Mouse (Mus musculus) limb, embryonic 15.5 days (tissue): Measurements from ENCODE around the gene Mrps6. TPM values are rescaled to one million over a fixed set of nuclear protein-coding genes. Genes with fewer than 3 reads are reported as not detected.

Source experiments
- ATAC-seq: fragments of 200-750 bp; cut with Nextera tagmentation; 2 replicates; pipeline ENCODE4 v1.8.0; 2017; ENCODE audit warnings: low read depth, moderate TSS enrichment; ENCODE audit not compliant: insufficient number of reproducible peaks, low FRiP score, low TSS enrichment
- H3K27ac ChIP-seq: fragments of 300-500 bp; sonication (generic); 2 replicates; pipeline ENCODE4 v1.5.1; 2015; ENCODE audit warnings: moderate library complexity, mild to moderate bottlenecking, inconsistent platforms
- H3K27me3 ChIP-seq: fragments of 300-500 bp; sonication (generic); 2 replicates; pipeline ENCODE4 v1.6.1; 2015; ENCODE audit warnings: inconsistent platforms
- H3K36me3 ChIP-seq: fragments of 300-500 bp; sonication (generic); 2 replicates; pipeline ENCODE4 v1.6.1; 2015; ENCODE audit warnings: inconsistent platforms
- H3K4me1 ChIP-seq: fragments of 300-500 bp; sonication (generic); 2 replicates; pipeline ENCODE4 v1.6.1; 2015; ENCODE audit warnings: inconsistent platforms
- H3K4me2 ChIP-seq: fragments of 300-500 bp; sonication (generic); 2 replicates; pipeline ENCODE4 v1.6.1; 2015; ENCODE audit warnings: mild to moderate bottlenecking, inconsistent platforms
- H3K4me3 ChIP-seq: fragments of 300-500 bp; sonication (generic); 2 replicates; pipeline ENCODE4 v1.5.1; 2015; ENCODE audit warnings: mild to moderate bottlenecking, inconsistent platforms
- H3K9ac ChIP-seq: fragments of 300-500 bp; sonication (generic); 2 replicates; pipeline ENCODE4 v1.6.1; 2015; ENCODE audit warnings: inconsistent platforms
- H3K9me3 ChIP-seq: fragments of 300-500 bp; sonication (generic); 2 replicates; pipeline ENCODE4 v1.6.1; 2016; ENCODE audit warnings: inconsistent platforms
- WGBS: fragments of 180-500 bp; shearing (Covaris S2); methylation state at CpG from one replicate; pipeline ENCODE4 v1.1.7; 2015; 5-methylcytosine and 5-hydroxymethylcytosine counted together
- polyA plus RNA-seq: library from polyadenylated mRNA; unstranded; fragments of >200 nt; fragmentation: Nextera tagmentation; extraction: Ambion mirVana; gene quantifications from 2 replicates; pipeline ENCODE4 v1.2.1, GENCODE M21; 2015

Mrps6 gene
- 82.0 and 93.0 TPM in 2 replicates for polyA plus RNA-seq

DNA sequence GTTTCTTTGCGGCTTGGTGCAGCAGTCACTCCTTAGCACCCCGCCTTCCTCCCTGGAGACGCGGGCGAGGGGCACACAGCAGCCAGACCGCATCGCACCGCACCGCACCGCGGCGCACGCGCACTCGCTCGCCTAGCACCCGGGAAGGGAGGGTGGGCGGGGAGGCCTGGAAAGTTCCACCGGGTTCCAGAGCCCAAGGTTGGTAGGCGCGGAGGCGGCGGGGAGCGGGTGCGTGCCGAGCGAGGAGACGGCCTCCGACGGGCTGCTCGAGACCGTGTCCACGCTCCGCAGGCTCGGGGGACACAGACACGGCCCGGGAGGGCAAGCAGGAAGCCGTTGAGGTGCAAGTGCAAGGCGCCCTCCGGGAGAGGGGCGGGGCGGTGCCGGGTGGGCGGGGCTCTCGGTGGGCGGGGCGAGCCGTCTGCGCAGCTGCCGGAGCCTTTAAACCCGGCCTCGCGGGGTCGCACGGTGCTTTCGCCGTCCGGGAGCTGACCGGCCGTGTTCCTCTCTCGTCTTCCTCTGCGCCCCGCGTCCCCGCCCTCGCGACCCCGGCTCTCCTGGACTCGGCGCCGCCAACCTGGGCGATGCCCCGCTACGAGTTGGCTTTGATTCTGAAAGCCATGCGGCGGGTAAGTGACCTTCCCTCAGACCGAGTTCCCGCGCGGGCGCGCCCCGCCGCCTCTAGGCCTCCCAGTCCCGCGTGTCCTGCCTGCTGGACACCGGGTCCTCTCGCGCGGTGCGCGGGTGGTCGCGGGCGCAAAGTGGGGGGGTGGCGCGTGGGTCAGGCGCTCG is at the start of gene Mrps6, which contains the start of the genes Gm49711 and Slc5a3:
TSS of gene Mrps6 (plus strand) at position 419 of the 792 bp plus-strand sequence.
TSS of gene Gm49711 (plus strand) at position 465 of the 792 bp plus-strand sequence.
TSS of gene Slc5a3 (plus strand) at position 471 of the 792 bp plus-strand sequence.
- Histone ChIP-seq H3K27ac (peak within 1 kb of the TSS; percentile 86), H3K4me2 (peak within 1 kb of the TSS; percentile 86), H3K4me3 (peak within 1 kb of the TSS; percentile 88), H3K36me3 (peaks cover 20% of the 10 kb centered on the region), H3K9ac (peak within 1 kb of the TSS; percentile 59), H3K27me3 (no peaks in the 10 kb centered on the region), H3K9me3 (no peaks in the 10 kb centered on the region), H3K4me1 (peaks cover 12% of the 10 kb centered on the region; the same call in 1 of the 2 replicates)
- under 1% methylated on average over 90 of the region's 99 CpGs for WGBS
- peak; percentile 92 for ATAC-seq

DNA sequence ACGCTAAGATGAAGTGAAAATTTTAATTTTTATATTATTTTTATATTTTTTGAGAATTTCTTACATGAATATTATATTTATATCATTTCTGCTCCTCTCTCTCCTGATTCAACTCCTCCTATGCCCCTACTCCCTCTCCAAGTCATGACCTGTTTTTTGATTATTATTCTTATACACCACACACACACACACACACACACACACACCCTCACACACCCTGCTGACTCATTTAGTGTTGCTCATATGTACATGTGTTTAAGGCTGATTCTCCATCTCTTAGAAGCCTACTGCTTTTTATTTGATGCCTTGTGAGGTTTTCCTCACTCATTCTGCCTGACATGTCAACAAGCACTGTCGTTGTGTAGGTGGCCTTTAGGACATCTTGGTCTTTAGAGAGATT is 48.5 kb upstream of the Mrps6 start:
- 89% methylated on average over 2 of the region's 2 CpGs for WGBS
- ATAC-seq: no peak
- H3K27me3 ChIP-seq: no peaks in the 10 kb centered on the region
- H3K36me3 ChIP-seq: no peaks in the 10 kb centered on the region
- no peak overlapping the region for H3K27ac ChIP-seq
- no peak overlapping the region for H3K9ac ChIP-seq
- H3K4me1 ChIP-seq: no peaks in the 10 kb centered on the region
- no peak overlapping the region for H3K4me2 ChIP-seq
- H3K4me3 ChIP-seq: no peak overlapping the region
- no peaks in the 10 kb centered on the region for H3K9me3 ChIP-seq

DNA sequence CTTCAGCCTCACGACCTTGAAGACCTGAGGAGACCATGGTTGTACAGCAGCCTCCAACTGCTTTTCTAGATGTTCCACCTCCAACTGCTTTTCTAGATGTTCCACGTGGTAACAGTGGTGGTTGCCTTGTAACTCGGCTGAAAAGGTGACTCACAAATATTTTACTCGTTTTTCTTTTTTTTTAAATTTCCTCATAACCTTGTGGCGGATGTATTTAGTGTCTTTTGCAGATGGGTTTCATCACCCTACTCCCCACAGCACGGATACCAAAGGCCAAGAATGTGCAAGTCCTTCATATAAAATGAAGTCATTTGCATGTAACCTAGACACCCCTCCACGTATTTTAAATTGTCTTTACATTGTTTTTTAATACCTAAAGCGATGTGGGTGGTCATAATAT is 41.3 kb upstream of the Mrps6 start:
- Histone ChIP-seq H3K4me2 (no peak overlapping the region), H3K4me3 (no peak overlapping the region), H3K27ac (no peak overlapping the region), H3K9me3 (no peaks in the 10 kb centered on the region), H3K27me3 (no peaks in the 10 kb centered on the region), H3K36me3 (no peaks in the 10 kb centered on the region), H3K4me1 (0 out of 2 replicates have a peak, but pooled peaks cover 4% of the 10 kb centered on the region), H3K9ac (no peak overlapping the region)
- WGBS: 73% methylated on average over 8 of the region's 8 CpGs
- ATAC-seq: no peak

DNA sequence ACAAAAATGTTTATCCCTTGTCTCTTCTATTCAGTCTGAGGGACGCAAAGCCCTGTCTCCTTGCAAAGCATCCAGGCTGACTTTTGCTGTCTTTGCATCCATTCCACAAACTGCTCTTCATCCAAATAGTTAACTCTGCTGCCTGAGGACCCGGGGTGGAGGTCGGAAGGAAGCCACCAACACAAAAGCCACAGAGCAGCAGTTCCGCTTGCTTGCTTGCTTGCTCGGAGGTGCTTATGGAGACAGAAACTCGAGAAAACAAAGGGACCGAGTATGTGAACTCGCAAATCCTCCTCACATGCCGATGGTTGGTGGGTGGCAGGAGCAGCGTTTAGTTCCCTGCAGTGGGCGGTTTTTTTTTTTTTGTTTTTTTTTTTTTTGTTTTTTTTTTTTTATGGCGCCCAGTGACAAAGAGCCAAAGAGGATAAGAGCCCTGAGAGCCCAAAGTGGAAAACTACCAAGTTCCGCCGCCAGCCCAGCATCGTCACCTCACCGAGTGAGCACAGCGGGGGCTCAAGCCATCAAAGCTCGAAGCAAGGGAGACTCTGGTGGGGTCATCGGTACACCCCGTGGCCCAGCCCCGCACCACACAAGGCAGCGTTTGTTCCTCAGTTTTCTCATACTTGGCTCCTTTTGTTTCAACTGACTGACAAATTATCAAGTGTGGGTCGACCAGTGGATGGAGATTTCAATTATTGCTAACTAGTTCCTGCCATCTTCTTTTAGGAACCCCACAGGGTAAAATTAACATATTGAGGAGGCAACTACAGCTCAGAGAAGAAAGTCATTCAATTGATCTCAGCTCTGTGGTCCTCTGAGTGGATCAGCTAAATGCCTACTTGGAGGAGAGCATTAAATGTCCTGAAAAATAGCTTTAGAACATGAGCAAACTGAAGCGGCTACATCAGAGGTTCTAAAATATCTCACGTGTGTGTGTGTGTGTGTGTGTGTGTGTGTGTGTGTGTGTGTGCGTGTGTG is 38.6 kb upstream of the Mrps6 start:
- Histone ChIP-seq H3K9ac (0 out of 2 replicates have a peak overlapping the region, but pooled peaks have one; percentile 20), H3K4me1 (peaks cover 6% of the 10 kb centered on the region; the same call in 1 of the 2 replicates), H3K27ac (peak overlapping the region; percentile 51), H3K36me3 (no peaks in the 10 kb centered on the region), H3K9me3 (no peaks in the 10 kb centered on the region), H3K4me3 (peak overlapping the region; percentile 34), H3K4me2 (peak overlapping the region; percentile 51), H3K27me3 (no peaks in the 10 kb centered on the region)
- WGBS: 12% methylated on average over 26 of the region's 26 CpGs
- ATAC-seq: no peak

DNA sequence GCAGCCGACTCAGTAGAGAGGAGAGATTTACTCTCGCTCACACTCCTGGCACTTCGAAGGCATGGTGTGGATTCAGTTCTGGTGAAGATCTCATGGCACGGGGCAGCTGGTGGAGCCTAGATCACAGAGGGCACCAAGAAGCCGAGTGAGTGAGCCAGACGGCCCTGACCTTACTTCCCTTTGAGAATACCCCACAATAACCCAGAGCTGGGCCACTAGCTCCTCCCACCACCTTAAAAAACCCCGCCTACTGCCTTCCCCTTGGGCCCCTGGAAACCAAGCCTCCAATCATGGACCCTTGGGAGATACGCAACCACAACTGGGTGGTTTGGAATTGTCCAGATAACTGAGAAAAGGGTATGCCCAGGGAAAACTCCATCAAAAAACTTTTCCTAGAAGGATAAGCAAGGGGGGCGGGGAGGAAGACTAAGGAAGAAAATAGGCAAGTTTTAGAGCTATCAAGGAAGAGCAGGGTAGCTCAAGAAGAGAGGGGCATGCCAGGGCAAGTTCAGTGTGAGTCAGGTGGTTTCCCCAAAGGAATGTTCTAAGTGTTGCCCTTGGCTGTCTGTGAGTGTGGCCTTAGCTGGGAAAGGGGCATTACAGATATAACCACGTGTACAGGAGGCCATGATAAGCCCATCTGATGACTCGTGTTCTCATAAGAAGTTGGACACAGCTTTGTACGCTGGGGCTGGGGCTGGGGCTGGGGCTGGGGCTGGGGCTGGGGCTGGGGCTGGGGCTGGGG is 36.2 kb upstream of the Mrps6 start:
- peaks cover 6% of the 10 kb centered on the region; the same call in 1 of the 2 replicates for H3K4me1 ChIP-seq
- H3K27me3 ChIP-seq: no peaks in the 10 kb centered on the region
- no peak overlapping the region for H3K4me3 ChIP-seq
- no peak overlapping the region for H3K4me2 ChIP-seq
- no peaks in the 10 kb centered on the region for H3K9me3 ChIP-seq
- 77% methylated on average over 12 of the region's 12 CpGs for WGBS
- no peak for ATAC-seq
- H3K36me3 ChIP-seq: no peaks in the 10 kb centered on the region
- H3K9ac ChIP-seq: no peak overlapping the region
- H3K27ac ChIP-seq: no peak overlapping the region

DNA sequence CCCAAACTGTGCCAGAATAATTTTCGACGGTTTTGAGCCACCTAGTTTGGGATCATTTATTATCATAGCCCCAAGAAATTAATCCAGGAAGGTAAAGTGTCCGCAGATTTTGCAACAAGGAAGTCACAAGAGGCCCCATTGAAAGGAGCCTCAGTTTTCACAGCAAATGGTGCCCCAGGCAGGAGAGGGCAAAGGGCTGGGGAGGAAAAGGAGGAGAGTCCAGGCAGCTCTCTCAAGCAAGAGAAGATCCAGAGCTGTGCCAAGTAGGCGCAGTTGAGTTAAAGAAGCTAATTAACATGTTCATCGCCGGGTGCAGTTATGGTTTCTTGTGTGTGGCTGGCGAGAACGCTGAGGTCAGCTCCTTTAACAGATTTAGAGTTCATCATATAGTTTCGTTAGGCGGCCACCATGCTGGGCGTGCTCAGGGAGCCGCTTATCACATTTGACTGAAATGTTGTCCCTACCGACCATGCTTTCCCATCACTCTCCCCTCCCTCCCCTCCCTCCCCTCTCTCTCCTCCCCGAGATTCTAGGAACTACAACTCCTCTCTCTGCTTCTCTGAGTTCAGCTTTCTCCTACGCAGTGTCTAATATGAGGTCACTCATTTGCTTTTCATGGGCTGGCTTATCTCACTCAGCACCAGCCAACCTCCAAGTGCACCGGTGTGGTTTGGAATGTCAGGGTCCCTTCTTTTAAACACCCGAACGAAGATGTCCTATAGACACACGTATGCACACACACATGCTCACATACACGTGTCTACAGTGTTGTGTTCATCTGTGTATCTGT is 35.4 kb upstream of the Mrps6 start:
- H3K4me2 ChIP-seq: no peak overlapping the region
- H3K9me3 ChIP-seq: no peaks in the 10 kb centered on the region
- H3K36me3 ChIP-seq: no peaks in the 10 kb centered on the region
- no peak overlapping the region for H3K9ac ChIP-seq
- WGBS: 69% methylated on average over 20 of the region's 20 CpGs
- H3K4me3 ChIP-seq: no peak overlapping the region
- peaks cover 6% of the 10 kb centered on the region; the same call in 1 of the 2 replicates for H3K4me1 ChIP-seq
- no peak overlapping the region for H3K27ac ChIP-seq
- no peak for ATAC-seq
- H3K27me3 ChIP-seq: no peaks in the 10 kb centered on the region

DNA sequence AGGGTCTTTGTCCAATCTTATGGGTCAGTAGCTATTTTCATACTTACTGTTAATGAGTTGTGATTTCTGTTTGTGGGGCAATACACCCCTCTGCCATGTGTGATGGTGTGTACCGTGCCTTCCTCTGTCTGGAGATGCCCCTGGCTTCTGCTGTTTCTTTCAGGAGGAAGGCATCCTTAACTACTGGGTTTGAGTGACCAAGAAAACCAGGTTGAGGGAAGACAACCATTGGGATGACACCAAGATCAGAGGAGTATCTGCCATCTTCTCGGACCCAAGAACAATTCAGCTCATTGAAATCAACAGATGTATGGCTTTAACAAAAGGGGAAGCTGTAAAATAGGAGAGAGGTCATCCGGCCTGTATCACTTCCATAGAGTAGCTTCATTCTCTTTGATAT is 24.8 kb upstream of the Mrps6 start:
- no peak overlapping the region for H3K9ac ChIP-seq
- H3K27ac ChIP-seq: no peak overlapping the region
- no peaks in the 10 kb centered on the region for H3K36me3 ChIP-seq
- WGBS: 85% methylated on average over 3 of the region's 3 CpGs
- H3K4me3 ChIP-seq: no peak overlapping the region
- H3K4me2 ChIP-seq: no peak overlapping the region
- H3K9me3 ChIP-seq: no peaks in the 10 kb centered on the region
- H3K4me1 ChIP-seq: no peaks in the 10 kb centered on the region
- H3K27me3 ChIP-seq: no peaks in the 10 kb centered on the region
- no peak for ATAC-seq

DNA sequence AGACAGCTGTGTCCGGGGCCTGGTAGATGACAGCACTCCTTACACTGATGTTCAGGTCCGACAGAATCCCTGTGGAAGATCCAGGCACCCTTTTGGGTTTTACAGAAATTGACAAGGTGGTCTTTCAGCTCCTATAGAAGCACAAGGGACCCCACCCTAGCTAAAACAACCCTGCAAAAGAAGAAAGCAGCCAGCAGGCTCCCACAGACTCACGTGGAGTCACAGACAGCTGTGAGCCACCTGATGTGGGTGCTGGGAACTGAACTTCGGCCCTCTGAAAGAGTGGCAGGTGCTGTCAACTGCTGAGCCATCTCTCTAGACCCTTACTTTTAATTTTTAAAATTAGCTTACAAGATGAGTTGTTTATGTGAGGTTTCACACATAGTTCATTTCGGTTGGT is 23.4 kb upstream of the Mrps6 start:
- H3K9ac ChIP-seq: no peak overlapping the region
- H3K36me3 ChIP-seq: no peaks in the 10 kb centered on the region
- WGBS: 72% methylated on average over 5 of the region's 5 CpGs
- no peak overlapping the region for H3K27ac ChIP-seq
- no peaks in the 10 kb centered on the region for H3K4me1 ChIP-seq
- H3K9me3 ChIP-seq: no peaks in the 10 kb centered on the region
- H3K4me2 ChIP-seq: no peak overlapping the region
- H3K4me3 ChIP-seq: no peak overlapping the region
- no peak for ATAC-seq
- no peaks in the 10 kb centered on the region for H3K27me3 ChIP-seq

DNA sequence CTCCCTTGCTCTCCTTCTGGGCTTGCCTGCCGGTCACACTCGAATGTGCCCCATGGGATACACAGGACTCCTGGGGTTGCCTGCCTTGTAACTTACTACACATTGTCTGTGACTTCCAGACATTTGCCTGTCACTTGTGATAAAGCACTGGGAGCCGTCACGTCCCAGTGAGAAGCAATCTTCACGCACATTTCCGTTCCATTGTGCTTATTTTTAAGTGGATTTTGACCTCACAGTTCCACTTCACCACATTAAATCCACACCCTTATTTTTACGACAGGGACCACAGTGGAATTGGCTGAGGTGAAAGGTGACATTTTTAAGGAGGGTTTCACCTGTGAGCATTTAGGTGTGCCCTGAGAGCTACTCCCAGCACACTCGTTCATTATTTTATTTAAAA is 21.4 kb upstream of the Mrps6 start:
- H3K4me3 ChIP-seq: no peak overlapping the region
- WGBS: 56% methylated on average over 8 of the region's 8 CpGs
- ATAC-seq: no peak
- H3K27me3 ChIP-seq: no peaks in the 10 kb centered on the region
- H3K9ac ChIP-seq: no peak overlapping the region
- no peaks in the 10 kb centered on the region for H3K36me3 ChIP-seq
- no peak overlapping the region for H3K27ac ChIP-seq
- H3K4me1 ChIP-seq: no peaks in the 10 kb centered on the region
- H3K4me2 ChIP-seq: no peak overlapping the region
- H3K9me3 ChIP-seq: no peaks in the 10 kb centered on the region

DNA sequence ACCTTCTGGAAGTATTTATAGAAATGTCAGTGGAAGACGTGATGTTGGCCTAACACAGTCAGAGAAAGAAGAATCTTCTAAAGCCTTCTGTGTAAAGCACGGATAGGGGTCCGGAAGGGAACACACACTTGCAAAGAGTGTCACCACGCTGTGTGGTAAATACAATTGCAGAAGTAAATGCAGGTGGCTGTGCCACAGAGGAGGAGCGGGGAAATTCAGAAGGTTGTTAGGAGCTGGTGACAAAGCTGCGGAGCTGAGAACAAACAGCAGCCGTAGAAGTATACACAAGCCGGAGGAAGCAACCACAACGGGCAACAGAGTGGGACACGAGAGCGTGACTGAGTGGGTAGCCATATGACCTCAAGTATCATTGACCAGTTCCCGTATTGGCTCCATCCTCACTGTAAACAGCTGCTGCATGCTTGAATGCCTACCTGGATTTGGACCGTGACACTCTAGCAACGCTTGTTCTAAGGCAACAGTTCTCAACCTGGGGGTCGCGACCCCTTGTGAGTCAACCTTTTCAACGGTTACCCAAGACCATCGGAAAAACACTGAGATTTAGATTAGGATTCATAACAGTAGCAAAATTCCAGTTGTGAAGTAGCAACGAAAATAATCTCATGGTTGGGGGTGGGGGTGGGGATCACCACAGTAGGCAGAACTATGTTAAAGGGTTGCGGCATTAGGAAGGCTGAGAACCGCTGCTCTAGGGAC is 20.0 kb upstream of the Mrps6 start:
- Histone ChIP-seq H3K4me3 (no peak overlapping the region), H3K4me2 (no peak overlapping the region), H3K27ac (no peak overlapping the region), H3K36me3 (no peaks in the 10 kb centered on the region), H3K27me3 (no peaks in the 10 kb centered on the region), H3K9ac (no peak overlapping the region), H3K4me1 (no peaks in the 10 kb centered on the region), H3K9me3 (no peaks in the 10 kb centered on the region)
- 82% methylated on average over 21 of the region's 21 CpGs for WGBS
- ATAC-seq: no peak
